Mouse (Mus musculus) midbrain, embryonic 10.5 days (tissue): Measurements from ENCODE around the gene Disp2. TPM values are rescaled to one million over a fixed set of nuclear protein-coding genes. Genes with fewer than 3 reads are reported as not detected.

Experiments
- DNase-seq: peaks from one replicate; pipeline ENCODE4 v3.0.0-alpha.2; 2017; ENCODE audit warnings: low spot score
- H3K27ac ChIP-seq: fragments of 300-500 bp; sonication (generic); replicated peaks from 2 replicates; pipeline ENCODE4 v1.5.1; 2016; ENCODE audit warnings: mild to moderate bottlenecking
- H3K27me3 ChIP-seq: fragments of 300-500 bp; sonication (generic); 2 replicates; pipeline ENCODE4 v1.6.1; 2016; ENCODE audit warnings: low read depth, mild to moderate bottlenecking; ENCODE audit not compliant: poor library complexity, severe bottlenecking
- H3K36me3 ChIP-seq: fragments of 300-500 bp; sonication (generic); 2 replicates; pipeline ENCODE4 v1.6.1; 2016; ENCODE audit warnings: mild to moderate bottlenecking, moderate library complexity
- H3K4me1 ChIP-seq: fragments of 300-500 bp; sonication (generic); 2 replicates; pipeline ENCODE4 v1.6.1; 2016
- H3K4me3 ChIP-seq: fragments of 300-500 bp; sonication (generic); 2 replicates; pipeline ENCODE4 v1.5.1; 2016; ENCODE audit warnings: mild to moderate bottlenecking, moderate library complexity
- H3K9me3 ChIP-seq: fragments of 300-500 bp; sonication (generic); replicated peaks from 2 replicates; pipeline ENCODE4 v1.6.1; 2016; ENCODE audit warnings: mild to moderate bottlenecking
- WGBS: fragments of 180-500 bp; shearing (Covaris S2); methylation state at CpG from one replicate; pipeline ENCODE4 v1.1.7; 2016; 5-methylcytosine and 5-hydroxymethylcytosine counted together
- polyA plus RNA-seq: library from polyadenylated mRNA; unstranded; fragments of >200 nt; fragmentation: Nextera tagmentation; extraction: Ambion mirVana; gene quantifications from 2 replicates; pipeline ENCODE4 v1.2.1, GENCODE M21; 2016

Gene Disp2
- 3.1 and 7.5 TPM in 2 replicates for polyA plus RNA-seq

- H3K36me3 ChIP-seq: no peaks in the 10 kb centered on the region
- peak within 1 kb of the TSS; percentile 54 for H3K4me3 ChIP-seq
- DNase-seq: peak; percentile 96
- H3K9me3 ChIP-seq: no peaks in the 10 kb centered on the region
- 11% methylated on average over 39 of the region's 39 CpGs for WGBS
- H3K27ac ChIP-seq: peak within 1 kb of the TSS; percentile 82
- peaks cover 18% of the 10 kb centered on the region for H3K4me1 ChIP-seq
- H3K27me3 ChIP-seq: peaks cover 22% of the 10 kb centered on the region
Observed at GRCm38 (mm10) chr2:118779504-118780480, at the start of gene Disp2. Gene Disp2, plus strand, starts transcription at chr2:118779719.

DNA sequence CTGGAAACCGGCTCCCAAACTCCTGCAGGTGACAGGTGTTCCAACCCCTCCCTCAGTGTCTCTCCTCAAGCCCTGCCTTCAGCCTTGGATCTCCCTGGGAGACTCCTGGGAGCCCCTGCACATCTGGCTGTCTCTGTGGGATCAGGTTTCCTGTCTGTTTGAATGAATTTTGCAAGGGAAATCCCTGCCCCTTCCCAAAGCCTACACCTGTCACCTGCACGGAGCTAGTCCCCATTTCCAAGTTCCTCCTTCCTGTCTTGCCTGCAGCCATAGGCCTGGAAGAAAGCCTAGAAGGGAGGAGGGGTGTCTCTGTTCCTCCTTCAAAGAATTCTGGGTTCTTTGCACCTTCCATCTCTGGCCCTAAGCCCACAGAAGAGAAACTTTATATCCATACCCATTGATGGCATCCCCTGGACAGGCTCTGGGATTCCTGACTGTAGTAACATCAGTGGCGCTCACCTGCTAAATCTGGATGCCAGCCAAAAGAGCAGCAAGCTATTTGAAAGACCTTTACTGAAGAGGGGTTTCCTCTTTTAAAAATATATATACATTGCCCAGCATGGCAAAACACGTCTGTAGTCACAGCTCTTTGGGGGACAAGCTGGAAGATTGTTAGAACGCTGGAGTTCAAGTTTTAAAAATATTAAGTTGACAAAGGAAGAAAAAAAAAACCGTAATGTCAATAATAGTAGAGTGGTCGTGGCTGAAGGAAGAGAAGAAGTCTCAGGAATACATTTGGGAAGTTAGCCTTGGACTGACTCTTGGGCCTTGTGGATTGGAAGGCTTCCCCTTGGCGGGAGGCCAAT is 49.5 kb upstream of the Disp2 start:
- no peaks in the 10 kb centered on the region for H3K36me3 ChIP-seq

GRCm38 (mm10) chr2:118730622-118730915 is 49.0 kb upstream of the Disp2 start:
- Histone ChIP-seq H3K36me3 (no peaks in the 10 kb centered on the region), H3K27ac (no peak overlapping the region), H3K27me3 (peaks cover 68% of the 10 kb centered on the region), H3K4me3 (no peak overlapping the region), H3K9me3 (no peaks in the 10 kb centered on the region), H3K4me1 (peaks cover 12% of the 10 kb centered on the region)
- DNase-seq: no peak
- WGBS: 3% methylated on average over 3 of the region's 3 CpGs

More for the DNA sequence above, 49.5 kb upstream of the Disp2 start:
- no peak for DNase-seq
- WGBS: 28% methylated on average over 8 of the region's 8 CpGs
- Histone ChIP-seq H3K27me3 (peaks cover 68% of the 10 kb centered on the region), H3K4me3 (no peak overlapping the region), H3K9me3 (no peaks in the 10 kb centered on the region), H3K27ac (no peak overlapping the region), H3K4me1 (peaks cover 12% of the 10 kb centered on the region)

- no peak for DNase-seq
- 82% methylated on average over 5 of the region's 5 CpGs for WGBS
- Histone ChIP-seq H3K36me3 (no peaks in the 10 kb centered on the region), H3K9me3 (no peaks in the 10 kb centered on the region), H3K27me3 (peaks cover 57% of the 10 kb centered on the region), H3K27ac (no peak overlapping the region), H3K4me1 (peaks cover 12% of the 10 kb centered on the region), H3K4me3 (no peak overlapping the region)
Observed at GRCm38 (mm10) chr2:118731981-118732380, 47.5 kb upstream of the Disp2 start.

DNA sequence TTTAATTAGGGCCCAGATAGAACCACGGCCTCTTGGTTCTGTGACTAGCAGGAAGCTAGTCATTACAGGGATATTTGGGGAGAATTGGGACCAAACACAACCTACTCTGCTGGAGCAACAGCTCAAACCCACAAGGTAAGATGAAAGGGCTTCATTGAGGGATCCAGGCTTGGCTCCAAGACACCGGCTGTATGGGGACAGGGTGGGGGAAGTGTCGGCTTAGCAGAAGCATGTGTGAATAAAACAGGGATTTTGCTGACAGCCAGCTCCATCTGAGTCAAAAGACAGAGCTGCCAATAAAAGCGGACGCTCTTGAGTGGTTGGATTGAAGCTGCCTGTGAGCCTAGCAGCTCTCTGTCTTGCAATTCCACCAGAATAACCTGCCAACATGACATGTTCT is 46.2 kb upstream of the Disp2 start:
- DNase-seq: no peak
- H3K4me3 ChIP-seq: no peak overlapping the region
- H3K36me3 ChIP-seq: no peaks in the 10 kb centered on the region
- peaks cover 8% of the 10 kb centered on the region for H3K4me1 ChIP-seq
- 66% methylated on average over 5 of the region's 5 CpGs for WGBS
- no peaks in the 10 kb centered on the region for H3K9me3 ChIP-seq
- no peak overlapping the region for H3K27ac ChIP-seq
- H3K27me3 ChIP-seq: peaks cover 43% of the 10 kb centered on the region

- DNase-seq: no peak
- WGBS: 74% methylated on average over 3 of the region's 3 CpGs
- no peaks in the 10 kb centered on the region for H3K9me3 ChIP-seq
- H3K27me3 ChIP-seq: peaks cover 34% of the 10 kb centered on the region
- H3K27ac ChIP-seq: no peak overlapping the region
- H3K4me1 ChIP-seq: peaks cover 10% of the 10 kb centered on the region
- no peak overlapping the region for H3K4me3 ChIP-seq
- H3K36me3 ChIP-seq: no peaks in the 10 kb centered on the region
Observed at GRCm38 (mm10) chr2:118740341-118740740, 39.2 kb upstream of the Disp2 start.

GRCm38 (mm10) chr2:118741183-118741582 is 38.3 kb upstream of the Disp2 start:
- 74% methylated on average over 9 of the region's 9 CpGs for WGBS
- Histone ChIP-seq H3K36me3 (no peaks in the 10 kb centered on the region), H3K27me3 (peaks cover 34% of the 10 kb centered on the region), H3K9me3 (no peaks in the 10 kb centered on the region), H3K4me3 (no peak overlapping the region), H3K4me1 (peaks cover 16% of the 10 kb centered on the region), H3K27ac (no peak overlapping the region)
- no peak for DNase-seq

DNA sequence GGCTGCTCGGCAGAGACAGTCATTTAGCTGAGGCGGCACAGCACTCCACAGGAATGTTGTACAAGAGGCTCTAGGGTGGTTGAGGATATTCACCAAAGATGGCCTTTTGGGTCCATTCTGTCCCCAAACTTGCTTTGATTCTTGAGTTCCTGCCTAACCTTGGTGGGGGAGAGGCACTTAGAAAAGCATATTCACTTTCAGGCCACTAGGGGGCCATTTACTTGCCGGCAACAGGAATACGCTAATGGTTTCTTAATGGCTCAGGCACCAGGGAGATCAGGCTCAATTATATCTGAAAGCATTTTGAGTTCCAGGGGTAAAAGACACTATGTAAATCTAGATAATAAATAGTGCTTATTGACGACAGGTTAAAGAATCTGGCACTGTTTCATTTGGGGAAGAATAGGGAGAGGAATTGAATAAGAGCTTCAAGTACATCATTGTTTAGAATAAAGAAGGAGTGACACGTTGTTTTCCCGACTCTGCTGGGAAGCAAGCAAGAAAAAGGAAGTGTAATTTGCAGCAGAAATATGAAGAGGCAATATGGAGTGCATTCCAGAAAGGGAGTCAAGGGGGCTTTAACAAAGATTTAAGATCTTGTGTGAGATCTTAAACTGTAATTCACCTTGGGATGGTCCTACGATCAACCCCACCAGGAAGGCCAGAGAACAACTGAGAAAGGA is 36.1 kb upstream of the Disp2 start:
- WGBS: 29% methylated on average over 8 of the region's 8 CpGs
- no peak for DNase-seq
- peaks cover 44% of the 10 kb centered on the region for H3K27me3 ChIP-seq

DNA sequence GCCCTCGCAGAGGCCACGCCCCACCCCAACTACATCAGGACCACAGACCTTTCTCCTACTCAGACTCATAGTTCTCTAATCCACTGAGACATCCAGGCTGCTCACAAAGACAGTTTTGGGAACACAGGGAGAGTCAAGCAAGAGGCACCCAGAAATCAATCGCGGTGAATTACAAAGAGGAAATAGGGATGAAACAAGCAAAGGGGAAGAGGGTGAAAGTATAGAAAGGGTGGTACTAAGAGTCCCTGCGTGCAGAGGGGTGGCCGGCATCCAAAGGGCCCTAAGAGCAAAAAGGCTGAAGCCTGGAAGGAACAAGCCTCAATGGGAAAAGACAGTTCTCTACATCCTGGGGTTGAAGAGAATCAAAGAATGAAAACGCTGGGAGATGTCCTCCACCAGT is 34.9 kb upstream of the Disp2 start:
- no peak overlapping the region for H3K27ac ChIP-seq
- H3K27me3 ChIP-seq: peaks cover 44% of the 10 kb centered on the region
- H3K4me1 ChIP-seq: peaks cover 50% of the 10 kb centered on the region
- H3K9me3 ChIP-seq: no peaks in the 10 kb centered on the region
- WGBS: 5% methylated on average over 7 of the region's 7 CpGs
- peak overlapping the region; percentile 98 for H3K4me3 ChIP-seq
- peaks cover 10% of the 10 kb centered on the region for H3K36me3 ChIP-seq
- no peak for DNase-seq

More for the DNA sequence above, 36.1 kb upstream of the Disp2 start:
- peaks cover 38% of the 10 kb centered on the region for H3K4me1 ChIP-seq
- H3K9me3 ChIP-seq: no peaks in the 10 kb centered on the region
- H3K4me3 ChIP-seq: no peak overlapping the region
- H3K27ac ChIP-seq: no peak overlapping the region
- no peaks in the 10 kb centered on the region for H3K36me3 ChIP-seq

DNA sequence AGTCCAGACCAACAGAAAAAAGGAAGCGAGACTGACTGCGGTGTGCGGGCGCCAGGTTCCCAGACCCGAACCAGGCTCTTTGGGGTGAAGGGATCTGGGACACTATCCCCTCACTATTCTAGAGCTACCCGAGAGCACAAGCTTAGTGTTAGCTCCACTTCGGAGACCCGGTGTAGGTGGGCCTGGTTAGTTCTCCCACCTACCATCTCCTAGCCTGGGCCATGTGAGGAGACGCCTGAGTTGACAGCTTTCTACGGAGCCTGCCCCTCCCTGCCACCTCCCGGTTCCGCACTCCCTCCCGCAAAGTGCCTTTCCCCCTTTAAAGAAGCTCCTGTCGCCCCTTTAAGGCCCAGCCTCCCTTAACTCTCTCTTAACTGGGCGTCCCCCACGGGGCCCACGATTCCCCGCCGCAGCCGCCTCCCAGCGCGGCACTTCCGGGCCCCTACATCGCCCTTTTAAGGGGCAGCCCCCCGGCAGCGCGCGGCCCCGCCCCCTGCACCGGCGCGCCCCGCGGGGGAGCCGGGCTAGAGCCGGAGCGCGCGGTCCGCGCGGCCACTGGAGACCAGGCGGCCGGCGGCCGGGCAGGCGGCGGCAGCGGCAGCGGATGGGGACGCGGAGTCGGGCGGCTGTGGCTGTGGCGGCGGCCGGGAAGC is 34.2 kb upstream of the Disp2 start, which contains the start of gene Inafm2:
Gene Inafm2 (plus strand): TSS at position 527 of the 653 bp plus-strand sequence.
- peaks cover 44% of the 10 kb centered on the region for H3K27me3 ChIP-seq
- H3K4me1 ChIP-seq: peaks cover 57% of the 10 kb centered on the region
- no peaks in the 10 kb centered on the region for H3K9me3 ChIP-seq
- peak within 1 kb of the TSS; percentile 91 for H3K27ac ChIP-seq
- DNase-seq: peak; percentile 91
- peaks cover 17% of the 10 kb centered on the region for H3K36me3 ChIP-seq
- 4% methylated on average over 50 of the region's 57 CpGs for WGBS
- peak within 1 kb of the TSS; percentile 98 for H3K4me3 ChIP-seq

GRCm38 (mm10) chr2:118745915-118746901 is 33.3 kb upstream of the Disp2 start:
- Histone ChIP-seq H3K27ac (peak overlapping the region; percentile 91), H3K36me3 (peaks cover 20% of the 10 kb centered on the region), H3K9me3 (no peaks in the 10 kb centered on the region), H3K4me1 (peaks cover 60% of the 10 kb centered on the region), H3K4me3 (peak overlapping the region; percentile 98), H3K27me3 (peaks cover 44% of the 10 kb centered on the region)
- DNase-seq: peak; percentile 72
- 1% methylated on average over 110 of the region's 113 CpGs for whole genome bisulfite sequencing
